Mouse (Mus musculus) G1E (cell line): ENCODE measurements around the gene Mrpl40. TPM values are rescaled to one million over a fixed set of nuclear protein-coding genes. Genes with fewer than 3 reads are reported as not detected.

Source experiments
- ATAC-seq: 2 replicates; pipeline ENCODE4 v1.8.0; 2016; ENCODE audit warnings: mild to moderate bottlenecking; ENCODE audit not compliant: insufficient number of reproducible peaks, poor library complexity, low FRiP score, severe bottlenecking; ENCODE audit errors: extremely low read depth
- DNase-seq: peaks from one replicate; pipeline ENCODE4 v3.0.0; 2012; ENCODE audit warnings: low spot score
- H3K27me3 ChIP-seq: 2 replicates; pipeline ENCODE4 v1.6.1; 2012; ENCODE audit warnings: mild to moderate bottlenecking, low read length, inconsistent platforms; ENCODE audit not compliant: insufficient read depth
- H3K36me3 ChIP-seq: replicated peaks from 2 replicates; pipeline ENCODE3; 2012; ENCODE audit warnings: mild to moderate bottlenecking, inconsistent platforms
- H3K4me1 ChIP-seq: 2 replicates; pipeline ENCODE4 v1.6.1; 2012; ENCODE audit warnings: low read depth, low read length, inconsistent platforms, mixed read lengths; ENCODE audit not compliant: insufficient read depth
- H3K4me3 ChIP-seq: 2 replicates; pipeline ENCODE4 v1.5.1; 2012; ENCODE audit warnings: low read depth, mild to moderate bottlenecking, inconsistent platforms, low read length, moderate library complexity, mixed read lengths
- H3K9me3 ChIP-seq: replicated peaks from 2 replicates; pipeline ENCODE4 v1.6.1; 2012; ENCODE audit warnings: inconsistent platforms
- CTCF ChIP-seq: IDR thresholded peaks from 2 replicates; pipeline ENCODE4 v1.5.1; 2012; ENCODE audit warnings: low read depth, low read length, inconsistent platforms, mixed read lengths
- GATA1 ChIP-seq: IDR thresholded peaks from 2 replicates; pipeline ENCODE4 v1.6.1; 2012; ENCODE audit warnings: borderline replicate concordance, low read length, inconsistent platforms, mixed read lengths
- GATA2 ChIP-seq: IDR thresholded peaks from 2 replicates; pipeline ENCODE4 v1.6.1; 2012; ENCODE audit warnings: low read depth, low read length, inconsistent platforms, borderline replicate concordance
- POLR2AphosphoS5 ChIP-seq: IDR thresholded peaks from 2 replicates; pipeline ENCODE4 v1.6.1; 2012; ENCODE audit warnings: low read depth, low read length, inconsistent platforms; ENCODE audit not compliant: insufficient replicate concordance
- TAL1 ChIP-seq: conservative IDR thresholded peaks from 2 replicates; pipeline ENCODE4 v1.6.1; 2012; ENCODE audit warnings: low read depth, low read length, inconsistent platforms, mixed read lengths
- polyA plus RNA-seq: library from polyadenylated mRNA; stranded (reverse); fragments of >175 nt; gene quantifications from 2 replicates; pipeline ENCODE4 v1.2.3, GENCODE M21; 2012
- total RNA-seq, 2 experiments: library from RNA; stranded (forward) in 1 of 2; stranded (reverse) in 1 of 2; fragments of 200-1000 nt in 1 of 2; fragments of >200 nt in 1 of 2; fragmentation: Nextera tagmentation in 1 of 2; gene quantifications; 2 replicates each; pipeline ENCODE4 v1.2.3; 2014 to 2017

Mrpl40 gene
- total RNA-seq (2014; fragmentation: Nextera tagmentation) (72.1 and 76.6 TPM in 2 replicates), total RNA-seq (2017) (125 and 132 TPM in 2 replicates), polyA plus RNA-seq (14.9 and 18.7 TPM in 2 replicates)

GRCm38 (mm10) chr16:18876442-18877308 is at the start of gene Mrpl40, which contains the start of gene Hira:
Gene Mrpl40, minus strand, starts transcription at chr16:18876862.
Gene Hira, plus strand, starts transcription at chr16:18877037.
- Histone ChIP-seq H3K4me3 (peak within 1 kb of the TSS; percentile 99), H3K36me3 (peaks cover 62% of the 10 kb centered on the region), H3K9me3 (no peaks in the 10 kb centered on the region), H3K27me3 (no peaks in the 10 kb centered on the region), H3K4me1 (peaks cover 38% of the 10 kb centered on the region)
- DNase-seq (peak; percentile 83), ATAC-seq (peak; percentile 84)
- TF ChIP-seq GATA2, result no peak

- Histone ChIP-seq H3K27me3 (no peaks in the 10 kb centered on the region), H3K36me3 (peaks cover 95% of the 10 kb centered on the region), H3K4me1 (no peaks in the 10 kb centered on the region), H3K4me3 (no peak overlapping the region), H3K9me3 (no peaks in the 10 kb centered on the region)
- DNase-seq (no peak), ATAC-seq (no peak)
- TF ChIP-seq TAL1 (no peak), POLR2AphosphoS5 (no peak), GATA2 (no peak), CTCF (no peak), GATA1 (no peak)
Observed at GRCm38 (mm10) chr16:18921771-18922170, 45.1 kb upstream of the Mrpl40 start.

- no peaks in the 10 kb centered on the region for H3K9me3 ChIP-seq
- H3K4me3 ChIP-seq, result no peak overlapping the region
- TF ChIP-seq TAL1 (no peak), GATA1 (no peak), POLR2AphosphoS5 (no peak), GATA2 (no peak), CTCF (no peak)
- DNase-seq, result no peak
- no peak for ATAC-seq
- H3K27me3 ChIP-seq, result no peaks in the 10 kb centered on the region
- peaks cover 85% of the 10 kb centered on the region for H3K36me3 ChIP-seq
- no peaks in the 10 kb centered on the region; the same call in 1 of the 2 replicates for H3K4me1 ChIP-seq
Observed at GRCm38 (mm10) chr16:18916064-18916463, 39.4 kb upstream of the Mrpl40 start.

DNA sequence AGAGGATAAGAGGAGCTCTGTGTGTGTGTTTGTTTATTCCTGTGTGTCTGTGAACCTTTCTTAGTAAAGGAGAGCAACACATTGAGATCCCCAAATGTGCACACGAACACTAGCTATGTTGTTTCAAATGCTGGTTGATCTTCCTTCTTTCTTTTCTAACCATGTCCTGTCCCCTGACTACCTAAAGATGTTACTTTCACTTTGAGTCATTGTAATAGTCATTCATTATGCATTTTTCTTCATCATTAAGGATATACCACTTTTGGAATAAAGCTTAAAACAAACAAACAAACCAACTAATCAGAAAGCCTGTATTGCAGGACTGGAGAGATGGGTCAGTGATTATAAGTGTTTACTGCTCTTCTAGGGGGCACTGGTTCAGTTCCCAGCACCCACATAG is 29.0 kb upstream of the Mrpl40 start:
- ATAC-seq (no peak), DNase-seq (no peak)
- TF ChIP-seq GATA2 (no peak), CTCF (no peak), GATA1 (no peak), TAL1 (no peak), POLR2AphosphoS5 (no peak)
- Histone ChIP-seq H3K4me3 (no peak overlapping the region), H3K36me3 (peaks cover 82% of the 10 kb centered on the region), H3K4me1 (peaks cover 5% of the 10 kb centered on the region; the same call in 1 of the 2 replicates), H3K27me3 (no peaks in the 10 kb centered on the region), H3K9me3 (no peaks in the 10 kb centered on the region)

DNA sequence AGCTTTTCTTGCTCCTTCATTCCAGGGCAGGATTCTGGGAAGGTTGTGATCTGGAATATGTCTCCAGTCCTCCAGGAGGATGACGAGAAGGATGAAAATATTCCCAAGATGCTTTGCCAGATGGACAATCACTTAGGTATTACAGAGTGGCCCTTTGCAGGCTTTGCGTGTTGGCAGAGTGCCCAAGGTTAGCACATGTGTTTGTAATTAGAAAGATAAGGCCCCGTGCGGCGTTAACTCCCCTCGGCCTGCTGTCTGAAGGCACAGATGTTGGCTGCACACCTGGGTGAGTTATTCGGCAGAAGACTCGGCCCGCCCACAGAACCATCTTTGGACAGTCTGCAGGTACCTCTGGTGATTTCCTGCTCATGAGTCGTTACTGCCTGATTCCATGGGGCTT is 19.8 kb upstream of the Mrpl40 start:
- H3K9me3 ChIP-seq, result no peaks in the 10 kb centered on the region
- DNase-seq, result no peak
- H3K27me3 ChIP-seq, result no peaks in the 10 kb centered on the region
- peaks cover 50% of the 10 kb centered on the region for H3K4me1 ChIP-seq
- H3K36me3 ChIP-seq, result peaks cover 75% of the 10 kb centered on the region
- 0 out of 2 replicates have a peak, but pooled peaks have one; percentile 15 for ATAC-seq
- TF ChIP-seq TAL1, result peak; percentile 49; the same call in 1 of the 2 replicates
- TF ChIP-seq CTCF, result no peak
- no peak overlapping the region for H3K4me3 ChIP-seq

GRCm38 (mm10) chr16:18895249-18895648 is 18.6 kb upstream of the Mrpl40 start:
- Histone ChIP-seq H3K27me3 (no peaks in the 10 kb centered on the region), H3K4me1 (peaks cover 54% of the 10 kb centered on the region), H3K4me3 (no peak overlapping the region), H3K9me3 (no peaks in the 10 kb centered on the region), H3K36me3 (peaks cover 71% of the 10 kb centered on the region)
- DNase-seq (no peak), ATAC-seq (no peak; the same call in 1 of the 2 replicates)
- TF ChIP-seq GATA1 (no peak), CTCF (no peak), TAL1 (peak; percentile 31; the same call in 1 of the 2 replicates)
